Mouse (Mus musculus): ENCODE data around the gene 1700013H16Rik. TPM values are rescaled to one million over a fixed set of nuclear protein-coding genes. Genes with fewer than 3 reads are reported as not detected.
"Not testable (repeated sequence)": the region's sequence is repeated elsewhere in the genome, so short reads cannot be mapped to it uniquely, and the experiment has no call there.

1700013H16Rik gene
- not detected for total RNA-seq (2021)

GRCm38 (mm10) chrX:53757736-53758135, at the start of gene 1700013H16Rik:
TSS of gene 1700013H16Rik (minus strand) at chrX:53757831.
- intact Hi-C loops (cut with DNase I), result no loop called here
- no peak for DNase-seq (ENCODE audit: extremely low spot score in 1 of 2, low spot score in 2 of 2)

- intact Hi-C loops (cut with DNase I), result no loop called here
- no peak for DNase-seq (ENCODE audit: extremely low spot score in 1 of 2, low spot score in 2 of 2)
Observed at GRCm38 (mm10) chrX:53799074-53799473, 41.4 kb upstream of the 1700013H16Rik start.

- intact Hi-C loops (cut with DNase I); DNase-seq (ENCODE audit: extremely low spot score in 1 of 2, low spot score in 2 of 2): not testable (repeated sequence)
Observed at GRCm38 (mm10) chrX:53797519-53797918, 39.9 kb upstream of the 1700013H16Rik start, which contains the start of gene Xlr. TSS of gene Xlr (minus strand) at chrX:53797706.

- intact Hi-C loops (cut with DNase I), result no loop called here
- DNase-seq (ENCODE audit: extremely low spot score in 1 of 2, low spot score in 2 of 2), result no peak
Observed at GRCm38 (mm10) chrX:53776276-53776675, 18.6 kb upstream of the 1700013H16Rik start, which contains the start of gene Zfp36l3. TSS of gene Zfp36l3 (minus strand) at chrX:53776394.

GRCm38 (mm10) chrX:53752851-53753250, 4.8 kb downstream of the 1700013H16Rik start:
- no peak for DNase-seq (ENCODE audit: extremely low spot score in 1 of 2, low spot score in 2 of 2)
- intact Hi-C loops (cut with DNase I), result no loop called here

GRCm38 (mm10) chrX:53728967-53729366, 28.7 kb downstream of the 1700013H16Rik start:
- intact Hi-C loops (cut with DNase I), result no loop called here
- no peak for DNase-seq (ENCODE audit: extremely low spot score in 1 of 2, low spot score in 2 of 2)

GRCm38 (mm10) chrX:53724596-53724995, 33.0 kb downstream of the 1700013H16Rik start, which contains the start of gene 4930502E18Rik:
TSS of gene 4930502E18Rik (plus strand) at chrX:53724826.
- no peak for DNase-seq (ENCODE audit: extremely low spot score in 1 of 2, low spot score in 2 of 2)
- intact Hi-C loops (cut with DNase I), result no loop called here

- intact Hi-C loops (cut with DNase I), result no loop called here
- peak in 1 of 2 experiments; percentile 51 for DNase-seq (ENCODE audit: extremely low spot score in 1 of 2, low spot score in 2 of 2)
Observed at GRCm38 (mm10) chrX:53716323-53717182, 41.1 kb downstream of the 1700013H16Rik start.

GRCm38 (mm10) chrX:53715942-53716322, 41.7 kb downstream of the 1700013H16Rik start:
- intact Hi-C loops (cut with DNase I), result no loop called here
- no peak for DNase-seq (ENCODE audit: extremely low spot score in 1 of 2, low spot score in 2 of 2)

- no peak for DNase-seq (ENCODE audit: extremely low spot score in 1 of 2, low spot score in 2 of 2)
- intact Hi-C loops (cut with DNase I), result no loop called here
Observed at GRCm38 (mm10) chrX:53702673-53703072, 55.0 kb downstream of the 1700013H16Rik start.

- intact Hi-C loops (cut with DNase I), result no loop called here
- no peak for DNase-seq (ENCODE audit: extremely low spot score in 1 of 2, low spot score in 2 of 2)
Observed at GRCm38 (mm10) chrX:53699225-53699624, 58.4 kb downstream of the 1700013H16Rik start.

GRCm38 (mm10) chrX:53694008-53694777, 63.4 kb downstream of the 1700013H16Rik start:
- intact Hi-C loops (cut with DNase I), result no loop called here
- DNase-seq (ENCODE audit: extremely low spot score in 1 of 2, low spot score in 2 of 2), result no peak

GRCm38 (mm10) chrX:53693141-53693540, 64.5 kb downstream of the 1700013H16Rik start:
- intact Hi-C loops (cut with DNase I), result no loop called here
- no peak for DNase-seq (ENCODE audit: extremely low spot score in 1 of 2, low spot score in 2 of 2)

Other genes starting within 250 kb of the 1700013H16Rik start
- gene Rtl8c, start 149.8 kb downstream of the 1700013H16Rik start, total RNA-seq (2021), result 100 to 1,000 TPM; 175 to 185 TPM
- gene Gm14597, start 148.9 kb downstream of the 1700013H16Rik start, total RNA-seq (2021), result not detected
- gene Rtl8a, start 114.1 kb downstream of the 1700013H16Rik start, total RNA-seq (2021), result 100 to 1,000 TPM; 277 to 348 TPM
- gene Rtl8b, start 87.4 kb downstream of the 1700013H16Rik start, total RNA-seq (2021), result 100 to 1,000 TPM; 232 to 245 TPM
- gene 4930502E18Rik, start 33.0 kb downstream of the 1700013H16Rik start, total RNA-seq (2021), result under 1 TPM; 0.32 TPM
- not detected for gene Zfp36l3, start 18.6 kb upstream of the 1700013H16Rik start, total RNA-seq (2021)
- 1 to 10 TPM; 1.3 TPM for gene Xlr, start 39.9 kb upstream of the 1700013H16Rik start, total RNA-seq (2021)

All from left cerebral cortex, postnatal 10 days (tissue).